Mouse (Mus musculus): ENCODE data around the gene Cfap54.

DNA sequence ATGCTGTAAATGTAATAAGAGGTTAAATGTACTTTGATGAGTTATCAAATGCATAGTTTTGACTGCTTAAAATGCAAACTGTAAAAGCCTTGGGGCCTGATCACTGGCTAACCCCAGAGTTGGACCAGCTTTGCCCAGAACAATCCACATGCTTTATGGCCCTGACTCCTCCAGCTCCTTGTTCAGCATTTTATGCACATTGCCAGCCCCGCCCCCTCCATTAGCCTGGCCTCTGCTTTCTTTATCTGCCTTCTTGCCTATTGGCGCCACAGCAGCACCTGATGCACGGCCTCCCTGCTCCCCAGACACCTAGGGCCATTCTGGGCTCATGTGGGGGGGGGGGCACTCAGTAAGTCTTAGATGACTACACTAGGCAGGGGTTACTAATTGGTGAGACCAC, 17.8 kb downstream of the Cfap54 start:
- no peak for TF ChIP-seq ZC3H11A (IDR thresholded peaks at IDR 0.05; ENCODE audit: borderline replicate concordance, low read depth, low read length)
- no peak for TF ChIP-seq ZNF384 (IDR thresholded peaks at IDR 0.05; ENCODE audit: low read depth, low read length)
- TF ChIP-seq CHD2 (IDR thresholded peaks at IDR 0.05; ENCODE audit: low read depth, low read length) = no peak
